Mouse (Mus musculus): ENCODE data around the gene Sptbn2. TPM values are rescaled to one million over a fixed set of nuclear protein-coding genes. Genes with fewer than 3 reads are reported as not detected.
"Not testable (repeated sequence)": the region's sequence is repeated elsewhere in the genome, so short reads cannot be mapped to it uniquely, and the experiment has no call there.

Gene Sptbn2
- total RNA-seq, 2 experiments from 2014 or later = 0.31 to 0.60 TPM

- intact Hi-C loops (cut with DNase I); DNase-seq (ENCODE audit: low spot score): not testable (repeated sequence)
These were observed 49.6 kb downstream of the Sptbn2 start for GRCm38 (mm10) chr19:4760544-4760943.

GRCm38 (mm10) chr19:4762876-4763275, 51.9 kb downstream of the Sptbn2 start:
- no peak for DNase-seq (ENCODE audit: low spot score)
- intact Hi-C loops (cut with DNase I) = no loop called here

- DNase-seq (ENCODE audit: low spot score) = no peak
- intact Hi-C loops (cut with DNase I) = no loop called here
These were observed 56.7 kb downstream of the Sptbn2 start for GRCm38 (mm10) chr19:4767507-4768148.

GRCm38 (mm10) chr19:4772785-4773184, 61.8 kb downstream of the Sptbn2 start:
- DNase-seq (ENCODE audit: low spot score) = no peak
- intact Hi-C loops (cut with DNase I) = no loop called here

- intact Hi-C loops (cut with DNase I) = no loop called here
- DNase-seq (ENCODE audit: low spot score) = no peak
These were observed 71.9 kb downstream of the Sptbn2 start for GRCm38 (mm10) chr19:4782891-4783290.

GRCm38 (mm10) chr19:4785206-4785605, 74.2 kb downstream of the Sptbn2 start:
- intact Hi-C loops (cut with DNase I) = no loop called here
- no peak for DNase-seq (ENCODE audit: low spot score)

- intact Hi-C loops (cut with DNase I) = loop anchor here (2.0 kb wide), 1 partner anchor 30 kb away; the partner anchor contains the start of gene Rbm4b
These were observed 75.3 kb downstream of the Sptbn2 start for GRCm38 (mm10) chr19:4786313-4786712.

GRCm38 (mm10) chr19:4793281-4793830, 82.4 kb downstream of the Sptbn2 start:
- DNase-seq (ENCODE audit: low spot score) = no peak

More at GRCm38 (mm10) chr19:4786313-4786712, 75.3 kb downstream of the Sptbn2 start:
- DNase-seq (ENCODE audit: low spot score) = no peak

GRCm38 (mm10) chr19:4793831-4794422, 83.0 kb downstream of the Sptbn2 start, which contains the start of gene Rbm4:
Gene Rbm4 (minus strand): TSS chr19:4793901.
- intact Hi-C loops (cut with DNase I) = no loop called here
- DNase-seq (ENCODE audit: low spot score) = peak; percentile 96

More at GRCm38 (mm10) chr19:4793281-4793830, 82.4 kb downstream of the Sptbn2 start:
- intact Hi-C loops (cut with DNase I) = no loop called here

GRCm38 (mm10) chr19:4795929-4796328, 85.0 kb downstream of the Sptbn2 start:
- DNase-seq (ENCODE audit: low spot score) = no peak
- intact Hi-C loops (cut with DNase I) = no loop called here

- no peak for DNase-seq (ENCODE audit: low spot score)
- intact Hi-C loops (cut with DNase I) = no loop called here
These were observed 86.9 kb downstream of the Sptbn2 start for GRCm38 (mm10) chr19:4797846-4798245.

GRCm38 (mm10) chr19:4799083-4799482, 88.1 kb downstream of the Sptbn2 start:
- DNase-seq (ENCODE audit: low spot score) = no peak
- intact Hi-C loops (cut with DNase I) = no loop called here

Other genes with a start within 250 kb of the Sptbn2 start
- 1 to 10 TPM; 5.0 to 6.7 TPM for gene Syt12, start 233.7 kb upstream of the Sptbn2 start, total RNA-seq (2021)
- gene 2010003K11Rik, start 212.6 kb upstream of the Sptbn2 start, total RNA-seq (2021) = under 1 TPM in 1 of 2 experiments, not detected in 1; 0.22 TPM
- gene Pcx, start 200.7 kb upstream of the Sptbn2 start, total RNA-seq (2021) = 10 to 100 TPM; 30.9 to 36.8 TPM
- gene Lrfn4, start 95.5 kb upstream of the Sptbn2 start, total RNA-seq (2021) = 10 to 100 TPM in 1 of 2 experiments, 1 to 10 TPM in 1; 9.5 to 10.5 TPM
- gene Rce1, start 85.5 kb upstream of the Sptbn2 start, total RNA-seq (2021) = 10 to 100 TPM; 10.9 to 11.1 TPM
- gene Gm960, start 12.5 kb upstream of the Sptbn2 start, total RNA-seq (2021) = not detected
- 1 to 10 TPM; 6.7 to 7.4 TPM for gene Rbm4b, start 45.3 kb downstream of the Sptbn2 start, total RNA-seq (2021)
- gene Rbm4, start 82.7 kb downstream of the Sptbn2 start, total RNA-seq (2021) = 10 to 100 TPM; 45.7 to 48.0 TPM
- 10 to 100 TPM; 12.7 to 17.2 TPM for gene Gm21992, start 100.4 kb downstream of the Sptbn2 start, total RNA-seq (2021)
- gene Rbm14, start 100.5 kb downstream of the Sptbn2 start, total RNA-seq (2021) = 10 to 100 TPM; 15.3 to 25.9 TPM
- 10 to 100 TPM; 26.2 to 26.6 TPM for gene Ccs, start 128.2 kb downstream of the Sptbn2 start, total RNA-seq (2021)
- gene Ccdc87, start 128.2 kb downstream of the Sptbn2 start, total RNA-seq (2021) = not detected
- 10 to 100 TPM; 77.9 to 82.6 TPM for gene Ctsf, start 144.0 kb downstream of the Sptbn2 start, total RNA-seq (2021)
- under 1 TPM; 0.42 to 0.53 TPM for gene Actn3, start 166.7 kb downstream of the Sptbn2 start, total RNA-seq (2021)
- 1 to 10 TPM; 2.6 to 4.0 TPM for gene Zdhhc24, start 167.5 kb downstream of the Sptbn2 start, total RNA-seq (2021)
- 1 to 10 TPM; 4.0 to 4.1 TPM for gene Bbs1, start 195.5 kb downstream of the Sptbn2 start, total RNA-seq (2021)
- 10 to 100 TPM; 17.5 to 19.6 TPM for gene Dpp3, start 217.1 kb downstream of the Sptbn2 start, total RNA-seq (2021)
- 1 to 10 TPM; 1.0 to 1.3 TPM for gene Peli3, start 232.0 kb downstream of the Sptbn2 start, total RNA-seq (2021)

All from heart, postnatal 25 days (tissue).